Mouse (Mus musculus) neural tube, embryonic 10.5 days (tissue): Measurements from ENCODE around the gene Gm10188.

ENCODE experiments used
- DNase-seq: peaks from one replicate; pipeline ENCODE4 v3.0.0-alpha.2; 2017; ENCODE audit warnings: low spot score; ENCODE audit errors: extremely low spot score

Gene Gm10188

GRCm38 (mm10) chr1:132229667-132230066 lies at the start of gene Gm10188:
Gene Gm10188, minus strand, starts transcription at chr1:132229767.
- no peak for DNase-seq

GRCm38 (mm10) chr1:132277124-132277523 lies 47.6 kb upstream of the Gm10188 start:
- no peak for DNase-seq

- no peak for DNase-seq
Observed at GRCm38 (mm10) chr1:132276694-132277093, 47.1 kb upstream of the Gm10188 start.

GRCm38 (mm10) chr1:132271237-132271636 lies 41.7 kb upstream of the Gm10188 start:
- DNase-seq: no peak

GRCm38 (mm10) chr1:132268418-132269060 lies 39.0 kb upstream of the Gm10188 start:
- DNase-seq: no peak

- DNase-seq: no peak
Observed at GRCm38 (mm10) chr1:132267959-132268358, 38.4 kb upstream of the Gm10188 start.

- no peak for DNase-seq
Observed at GRCm38 (mm10) chr1:132266791-132267557, 37.4 kb upstream of the Gm10188 start.

- DNase-seq: no peak
Observed at GRCm38 (mm10) chr1:132265936-132266335, 36.4 kb upstream of the Gm10188 start.

GRCm38 (mm10) chr1:132265211-132265859 lies 35.8 kb upstream of the Gm10188 start:
- DNase-seq: no peak

- no peak for DNase-seq
Observed at GRCm38 (mm10) chr1:132264577-132264976, 35.0 kb upstream of the Gm10188 start.

- no peak for DNase-seq
Observed at GRCm38 (mm10) chr1:132263618-132264017, 34.1 kb upstream of the Gm10188 start.

- no peak for DNase-seq
Observed at GRCm38 (mm10) chr1:132261058-132261457, 31.5 kb upstream of the Gm10188 start.

- no peak for DNase-seq
Observed at GRCm38 (mm10) chr1:132260331-132260730, 30.8 kb upstream of the Gm10188 start.

- no peak for DNase-seq
Observed at GRCm38 (mm10) chr1:132254467-132254866, 24.9 kb upstream of the Gm10188 start.

GRCm38 (mm10) chr1:132246641-132247040 lies 17.1 kb upstream of the Gm10188 start:
- no peak for DNase-seq

- no peak for DNase-seq
Observed at GRCm38 (mm10) chr1:132246137-132246536, 16.6 kb upstream of the Gm10188 start.

- no peak for DNase-seq
Observed at GRCm38 (mm10) chr1:132245010-132245409, 15.4 kb upstream of the Gm10188 start.

GRCm38 (mm10) chr1:132237585-132238159 lies 8.1 kb upstream of the Gm10188 start:
- DNase-seq: peak; percentile 71

- DNase-seq: no peak
Observed at GRCm38 (mm10) chr1:132234757-132235273, 5.2 kb upstream of the Gm10188 start.

GRCm38 (mm10) chr1:132233566-132233965 lies 4.0 kb upstream of the Gm10188 start:
- peak; percentile 41 for DNase-seq

- DNase-seq: no peak
Observed at GRCm38 (mm10) chr1:132231470-132232274, 2.1 kb upstream of the Gm10188 start.
